ENCODE assay signal across 13 mouse cellular contexts in the genomic region with DNA sequence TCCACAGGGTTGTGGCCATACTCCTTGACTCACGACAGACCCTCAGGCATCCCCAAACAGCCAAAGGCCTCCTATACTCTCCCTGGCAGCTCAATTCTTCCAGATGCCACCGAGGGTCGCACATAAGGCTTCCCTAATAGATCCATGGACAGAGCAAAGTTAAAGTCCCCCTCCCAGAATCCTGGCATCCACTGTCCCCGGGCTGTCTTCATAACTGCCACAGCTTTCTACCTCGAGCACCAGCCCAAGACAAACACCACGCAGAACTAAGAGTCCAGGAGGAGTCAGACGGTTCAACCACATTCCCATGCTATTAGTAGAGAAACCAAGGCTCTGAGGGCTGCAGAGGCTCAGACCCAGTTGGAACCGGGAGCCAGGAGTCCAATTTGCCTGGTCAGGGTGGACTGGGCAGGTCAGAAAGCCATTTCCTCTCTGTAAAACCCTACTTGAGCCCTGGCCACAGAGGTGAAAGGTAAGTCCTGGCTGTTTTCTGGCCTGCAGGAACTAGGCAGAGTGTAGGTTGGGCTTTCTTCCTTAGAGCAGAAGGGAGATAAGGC. TPM values are rescaled to one million over a fixed set of nuclear protein-coding genes. Genes with fewer than 3 reads are reported as not detected.
DNase-seq lines count a peak whose midpoint lies in the region; ATAC-seq and TF ChIP-seq lines count a peak whose summit lies in the region.
"Had no signal": no experiment of that assay in that cellular context is flagged by ENCODE, and none has a peak within 500 bp of the region (broad histone marks: within the 10 kb centered on the region; RNA-seq: fewer than 3 reads in every experiment).

No protein-coding gene starts in this region.

- H3K4me3 ChIP-seq in hindbrain, embryonic 12.5 days, result no peak overlapping the region
- no peak overlapping the region for H3K4me3 ChIP-seq in hindbrain, embryonic 14.5 days (replicated peaks; ENCODE audit: low read length)
- no peak overlapping the region for H3K4me3 ChIP-seq in spleen, adult 2 months (ENCODE audit: extremely low read depth, insufficient read depth, insufficient read length)
- H3K4me3 ChIP-seq in intestine, embryonic 14.5 days (ENCODE audit: low read depth, low read length), result no peak overlapping the region
- H3K4me3 ChIP-seq in midbrain, embryonic 14.5 days (replicated peaks; ENCODE audit: low read depth, low read length), result no peak overlapping the region
- H3K4me3 ChIP-seq: forebrain, embryonic 13.5 days had no signal

- peaks cover 25% of the 10 kb centered on the region for H3K4me1 ChIP-seq in hindbrain, embryonic 12.5 days
- peaks cover 20% of the 10 kb centered on the region for H3K4me1 ChIP-seq in hindbrain, embryonic 14.5 days (replicated peaks; ENCODE audit: control insufficient read depth, insufficient read depth, low read length)
- no peaks in the 10 kb centered on the region; the same call in 1 of the 2 replicates for H3K4me1 ChIP-seq in spleen, adult 2 months (ENCODE audit: control insufficient read depth, insufficient read depth, insufficient read length)
- H3K4me1 ChIP-seq in intestine, embryonic 14.5 days (replicated peaks; ENCODE audit: control insufficient read depth, insufficient read depth, low read length), result peaks cover 59% of the 10 kb centered on the region
- peaks cover 8% of the 10 kb centered on the region; the same call in 1 of the 2 replicates for H3K4me1 ChIP-seq in midbrain, embryonic 14.5 days (ENCODE audit: control insufficient read depth, insufficient read depth, low read length)

- no peak for TF ChIP-seq POLR2A in spleen, adult 2 months (IDR thresholded peaks at IDR 0.05; ENCODE audit: low read depth, low read length)

- H3K27me3 ChIP-seq in hindbrain, embryonic 12.5 days, result 0 out of 2 replicates have a peak, but pooled peaks cover 3% of the 10 kb centered on the region
- H3K27me3 ChIP-seq in hindbrain, embryonic 14.5 days (ENCODE audit: control insufficient read depth, insufficient read depth, low read length), result no peaks in the 10 kb centered on the region
- H3K27me3 ChIP-seq in spleen, adult 2 months (ENCODE audit: control insufficient read depth, insufficient read depth, low read length), result no peaks in the 10 kb centered on the region
- H3K27me3 ChIP-seq in intestine, embryonic 14.5 days (replicated peaks; ENCODE audit: control insufficient read depth, insufficient read depth, low read length), result no peaks in the 10 kb centered on the region
- no peaks in the 10 kb centered on the region for H3K27me3 ChIP-seq in midbrain, embryonic 14.5 days (ENCODE audit: control insufficient read depth, insufficient read depth, low read length)
- H3K27me3 ChIP-seq: forebrain, embryonic 13.5 days had no signal

- no peak for DNase-seq in hindbrain, embryonic 14.5 days (ENCODE audit: low spot score)
- DNase-seq in spleen, adult 2 months (ENCODE audit: low read depth in 1 of 2, low spot score in 2 of 2), result no peak
- no peak for DNase-seq in spleen, adult 18-20 months
- no peak for DNase-seq in intestine, embryonic 14.5 days (ENCODE audit: low spot score)
- DNase-seq in ovary, postnatal 10 days (ENCODE audit: low spot score), result no peak
- no peak for DNase-seq in yolk sac, embryonic 10.5 days (ENCODE audit: low spot score)
- DNase-seq in midbrain, embryonic 14.5 days, result no peak
- DNase-seq: adrenal gland, postnatal 14 days; cerebellum, adult 9-11 months; layer of hippocampus, postnatal 36 days; right cerebral cortex, postnatal 25 days had no signal

- 68% methylated on average over 8 of the region's 8 CpGs for WGBS in hindbrain, embryonic 12.5 days
- 81% methylated on average over 8 of the region's 8 CpGs for WGBS in hindbrain, embryonic 14.5 days
- WGBS in spleen, adult 2 months, result 45% methylated on average over 8 of the region's 8 CpGs
- 45% methylated on average over 8 of the region's 8 CpGs for WGBS in intestine, embryonic 14.5 days
- WGBS in midbrain, embryonic 14.5 days, result 82% methylated on average over 8 of the region's 8 CpGs

- no peak for TF ChIP-seq CTCF in spleen, adult 2 months (IDR thresholded peaks at IDR 0.05; ENCODE audit: extremely low read depth, insufficient read depth, insufficient read length, insufficient replicate concordance)

- no peak overlapping the region for H3K4me2 ChIP-seq in hindbrain, embryonic 12.5 days (replicated peaks)
- H3K4me2 ChIP-seq in hindbrain, embryonic 14.5 days (replicated peaks), result no peak overlapping the region
- peak overlapping the region; percentile 20; the same call in 1 of the 2 replicates for H3K4me2 ChIP-seq in intestine, embryonic 14.5 days (ENCODE audit: low read length)
- H3K4me2 ChIP-seq in midbrain, embryonic 14.5 days (ENCODE audit: low read length), result no peak overlapping the region
- H3K4me2 ChIP-seq: forebrain, embryonic 13.5 days had no signal

- H3K9me3 ChIP-seq in hindbrain, embryonic 12.5 days (replicated peaks), result no peaks in the 10 kb centered on the region
- H3K9me3 ChIP-seq in hindbrain, embryonic 14.5 days (ENCODE audit: control insufficient read depth, low read length), result no peaks in the 10 kb centered on the region
- H3K9me3 ChIP-seq in intestine, embryonic 14.5 days (ENCODE audit: control insufficient read depth, low read length), result no peaks in the 10 kb centered on the region
- no peaks in the 10 kb centered on the region for H3K9me3 ChIP-seq in midbrain, embryonic 14.5 days (ENCODE audit: control insufficient read depth, low read length)
- H3K9me3 ChIP-seq: forebrain, embryonic 13.5 days had no signal

- 0 out of 2 replicates have a peak overlapping the region, but pooled peaks have one; percentile 18 for H3K9ac ChIP-seq in hindbrain, embryonic 12.5 days
- no peak overlapping the region for H3K9ac ChIP-seq in hindbrain, embryonic 14.5 days
- H3K9ac ChIP-seq in intestine, embryonic 14.5 days (ENCODE audit: low read length), result no peak overlapping the region
- H3K9ac ChIP-seq in midbrain, embryonic 14.5 days (replicated peaks; ENCODE audit: low read length), result no peak overlapping the region
- H3K9ac ChIP-seq: forebrain, embryonic 13.5 days had no signal

- H3K27ac ChIP-seq in hindbrain, embryonic 12.5 days, result no peak overlapping the region
- no peak overlapping the region for H3K27ac ChIP-seq in hindbrain, embryonic 14.5 days
- 0 out of 2 replicates have a peak overlapping the region, but pooled peaks have one; percentile 26 for H3K27ac ChIP-seq in spleen, adult 2 months (ENCODE audit: insufficient read depth, low read length)
- peak overlapping the region; percentile 39 for H3K27ac ChIP-seq in intestine, embryonic 14.5 days (ENCODE audit: low read depth)
- no peak overlapping the region for H3K27ac ChIP-seq in midbrain, embryonic 14.5 days (replicated peaks; ENCODE audit: low read depth, low read length)
- H3K27ac ChIP-seq: forebrain, embryonic 13.5 days had no signal

- no peak for ATAC-seq in hindbrain, embryonic 12.5 days (ENCODE audit: low FRiP score)
- ATAC-seq in hindbrain, embryonic 14.5 days (ENCODE audit: low FRiP score), result no peak
- ATAC-seq in intestine, embryonic 14.5 days (replicated peaks; ENCODE audit: low FRiP score, low TSS enrichment, low read depth), result no peak
- no peak for ATAC-seq in midbrain, embryonic 14.5 days (ENCODE audit: low FRiP score, low TSS enrichment)
- ATAC-seq: forebrain, embryonic 13.5 days had no signal

- H3K36me3 ChIP-seq in hindbrain, embryonic 12.5 days, result no peaks in the 10 kb centered on the region
- H3K36me3 ChIP-seq in hindbrain, embryonic 14.5 days (replicated peaks; ENCODE audit: control insufficient read depth, insufficient read depth), result no peaks in the 10 kb centered on the region
- peaks cover 11% of the 10 kb centered on the region for H3K36me3 ChIP-seq in spleen, adult 2 months (ENCODE audit: control insufficient read depth, insufficient read depth, low read length)
- peaks cover 9% of the 10 kb centered on the region; the same call in 1 of the 2 replicates for H3K36me3 ChIP-seq in intestine, embryonic 14.5 days (ENCODE audit: control insufficient read depth, insufficient read depth, low read length)
- H3K36me3 ChIP-seq in midbrain, embryonic 14.5 days (ENCODE audit: control insufficient read depth, insufficient read depth, low read length), result no peaks in the 10 kb centered on the region

RNA-seq across cellular contexts. Expression of gene Zcchc24, which starts 8.8 kb away (rescaled TPM):
- 25.1 and 31.5 TPM in 2 replicates for polyA plus RNA-seq in hindbrain, embryonic 12.5 days (2016; fragmentation: Nextera tagmentation; extraction: Ambion mirVana)
- 18.5 and 19.0 TPM in 2 replicates for polyA plus RNA-seq in hindbrain, embryonic 14.5 days (2014; fragmentation: Nextera tagmentation; extraction: Ambion mirVana)
- 14.9 and 17.4 TPM in 2 replicates for polyA plus RNA-seq in spleen, adult 2 months (2012; rRNA removed)
- 32.8 and 33.6 TPM in 2 replicates for polyA plus RNA-seq in intestine, embryonic 14.5 days (2014; fragmentation: Nextera tagmentation; extraction: Ambion mirVana)
- 8.1 and 13.6 TPM in 2 replicates for polyA plus RNA-seq in midbrain, embryonic 14.5 days (2014; fragmentation: Nextera tagmentation; extraction: Ambion mirVana)

Comparison
In these comparisons a context has a peak if more than half of its experiments do, and no peak if none do; other contexts are left out.
1. H3K27ac ChIP-seq: peak in spleen, adult 2 months (single experiment) and intestine, embryonic 14.5 days (single experiment); none in hindbrain, embryonic 12.5 days (single experiment), hindbrain, embryonic 14.5 days (single experiment) and midbrain, embryonic 14.5 days (single experiment).